Mouse (Mus musculus): ENCODE data around the gene Cdc16. TPM values are rescaled to one million over a fixed set of nuclear protein-coding genes. Genes with fewer than 3 reads are reported as not detected.
A peak's percentile ranks its signal among the peaks of the same experiment; 100 is the strongest.

The Cdc16 gene
- polyA plus RNA-seq, 1 experiment from 2014 or later, result 247 TPM

DNA sequence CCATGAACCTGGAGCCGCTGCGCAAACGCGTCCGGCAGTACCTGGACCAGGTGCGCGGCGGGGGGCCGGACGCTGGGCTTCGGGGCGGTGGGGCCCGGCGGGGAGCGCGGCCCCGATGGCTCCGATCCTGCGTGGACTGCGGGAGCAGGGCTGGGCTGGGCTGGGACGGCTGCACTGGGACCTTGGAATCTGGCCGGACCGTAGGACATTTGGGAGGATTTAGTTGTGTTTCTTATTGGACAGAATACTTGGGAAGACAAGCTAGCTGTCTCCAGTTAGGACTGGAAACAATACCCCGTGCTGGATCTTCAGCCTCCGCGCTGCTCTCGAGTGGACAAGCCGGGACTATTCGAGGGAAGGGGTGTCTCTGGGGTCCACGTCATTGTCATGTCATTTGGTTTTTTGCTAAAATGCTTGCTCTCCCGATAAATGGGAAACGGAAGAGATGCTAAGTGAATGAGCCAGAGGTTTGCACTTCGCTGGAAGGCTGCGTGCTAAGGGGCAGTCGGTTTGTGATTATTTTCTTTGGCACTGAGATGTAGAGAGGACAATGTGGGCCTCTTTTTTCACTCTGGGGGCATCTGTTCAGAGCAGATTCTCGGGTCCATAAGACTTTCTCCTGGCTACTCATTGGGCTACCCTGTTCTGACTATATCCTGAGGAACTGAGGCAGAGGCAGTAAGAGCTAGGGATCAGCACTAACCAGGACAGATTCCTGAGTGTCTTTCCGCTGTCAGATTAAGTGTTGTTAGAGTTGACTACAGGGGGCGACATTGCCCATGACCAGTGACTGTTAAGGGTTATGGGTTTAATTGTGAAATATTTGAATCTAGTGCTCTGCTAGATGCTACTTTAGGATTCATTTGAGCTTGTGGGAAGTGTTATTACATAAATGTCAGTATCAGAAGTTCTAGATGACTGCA lies 590 bp downstream of the Cdc16 start:
- peak; percentile 62 for ATAC-seq (ENCODE audit: insufficient number of reproducible peaks, insufficient read depth, low FRiP score, low TSS enrichment)
- H3K4me2 ChIP-seq (replicated peaks), result peak overlapping the region; percentile 86
- no peaks in the 10 kb centered on the region for H3K27me3 ChIP-seq
- peaks cover 19% of the 10 kb centered on the region for H3K36me3 ChIP-seq
- peaks cover 10% of the 10 kb centered on the region for H3K4me1 ChIP-seq
- WGBS, result under 1% methylated on average over 38 of the region's 38 CpGs
- no peaks in the 10 kb centered on the region for H3K9me3 ChIP-seq
- peak overlapping the region; percentile 67 for H3K27ac ChIP-seq
- H3K9ac ChIP-seq, result peak overlapping the region; percentile 89
- peak overlapping the region; percentile 87 for H3K4me3 ChIP-seq

- Histone ChIP-seq H3K9ac (no peak overlapping the region), H3K36me3 (peaks cover 86% of the 10 kb centered on the region), H3K27ac (no peak overlapping the region), H3K4me3 (no peak overlapping the region), H3K4me1 (no peaks in the 10 kb centered on the region), H3K9me3 (no peaks in the 10 kb centered on the region), H3K27me3 (no peaks in the 10 kb centered on the region), H3K4me2 (replicated peaks) (no peak overlapping the region)
- 86% methylated on average over 11 of the region's 11 CpGs for WGBS
- no peak for ATAC-seq (ENCODE audit: insufficient number of reproducible peaks, insufficient read depth, low FRiP score, low TSS enrichment)
Measured at GRCm38 (mm10) chr8:13769206-13769605, 11.7 kb downstream of the Cdc16 start.

DNA sequence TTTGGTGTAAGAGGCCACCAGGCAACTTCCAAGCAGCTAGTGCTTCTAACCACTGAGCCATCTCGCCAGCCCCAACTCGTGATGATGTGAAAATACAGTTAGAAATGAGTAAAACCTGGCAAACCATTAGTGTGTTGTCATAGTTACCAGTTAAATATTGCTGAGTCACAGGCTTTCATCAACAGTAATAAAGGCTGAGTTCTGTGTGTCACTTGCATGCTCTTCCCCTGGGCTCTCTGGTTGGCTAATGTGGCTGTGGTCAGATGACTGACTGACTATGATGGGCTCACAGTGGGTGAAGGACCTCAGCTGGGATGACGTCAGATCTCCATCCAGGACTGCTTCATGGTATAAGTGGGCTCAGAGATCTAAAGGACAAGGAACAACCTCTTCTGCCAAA lies 23.1 kb downstream of the Cdc16 start:
- H3K4me1 ChIP-seq, result peaks cover 7% of the 10 kb centered on the region; the same call in 1 of the 2 replicates
- H3K27me3 ChIP-seq, result no peaks in the 10 kb centered on the region
- H3K9ac ChIP-seq, result no peak overlapping the region
- H3K27ac ChIP-seq, result no peak overlapping the region
- no peak overlapping the region for H3K4me2 ChIP-seq (replicated peaks)
- H3K4me3 ChIP-seq, result no peak overlapping the region
- ATAC-seq (ENCODE audit: insufficient number of reproducible peaks, insufficient read depth, low FRiP score, low TSS enrichment), result no peak
- no peaks in the 10 kb centered on the region for H3K9me3 ChIP-seq
- peaks cover 58% of the 10 kb centered on the region for H3K36me3 ChIP-seq
- WGBS, result 82% methylated on average over 3 of the region's 3 CpGs

DNA sequence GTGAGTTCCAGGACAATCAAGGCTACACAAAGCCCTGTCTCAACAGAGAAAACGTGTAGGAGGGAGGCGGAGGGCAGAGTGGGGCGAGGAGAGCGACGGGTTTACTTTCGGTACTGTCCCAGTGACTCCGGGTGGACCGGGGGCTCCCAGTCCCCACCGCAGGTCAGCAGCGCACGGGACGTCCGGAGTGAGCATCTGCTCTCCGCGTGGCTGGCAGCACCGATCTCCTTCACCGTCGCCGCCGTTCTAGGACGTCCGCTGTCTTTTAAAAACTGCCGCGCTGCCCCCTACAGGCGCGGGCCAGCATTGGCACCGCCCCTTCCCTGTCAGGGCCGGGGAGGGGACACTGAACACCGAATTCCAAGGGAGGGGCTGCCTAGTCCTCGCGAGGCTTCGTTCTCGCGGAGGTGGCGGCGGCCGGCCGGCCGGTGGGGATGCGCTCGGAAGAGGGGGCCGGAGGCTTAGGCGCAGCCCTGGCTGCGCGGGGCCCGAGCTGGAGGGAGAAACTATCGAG lies 27.8 kb downstream of the Cdc16 start, which contains the start of gene Upf3a:
Upf3a (plus strand) TSS at position 366 of the 514 bp plus-strand sequence.
- no peaks in the 10 kb centered on the region for H3K27me3 ChIP-seq

GRCm38 (mm10) chr8:13785764-13786299 lies 28.4 kb downstream of the Cdc16 start:
- H3K9me3 ChIP-seq, result no peaks in the 10 kb centered on the region
- H3K4me1 ChIP-seq, result peaks cover 13% of the 10 kb centered on the region
- H3K27ac ChIP-seq, result peak overlapping the region; percentile 98
- WGBS, result under 1% methylated on average over 43 of the region's 47 CpGs
- ATAC-seq (ENCODE audit: insufficient number of reproducible peaks, insufficient read depth, low FRiP score, low TSS enrichment), result peak; percentile 94
- peaks cover 30% of the 10 kb centered on the region for H3K36me3 ChIP-seq
- H3K4me2 ChIP-seq (replicated peaks), result peak overlapping the region; percentile 79
- H3K27me3 ChIP-seq, result no peaks in the 10 kb centered on the region
- peak overlapping the region; percentile 89 for H3K9ac ChIP-seq
- H3K4me3 ChIP-seq, result peak overlapping the region; percentile 67

More for the DNA sequence above, 27.8 kb downstream of the Cdc16 start, which contains the start of gene Upf3a:
- H3K4me2 ChIP-seq (replicated peaks), result peak within 1 kb of the TSS; percentile 79
- H3K9me3 ChIP-seq, result no peaks in the 10 kb centered on the region
- peak within 1 kb of the TSS; percentile 67 for H3K4me3 ChIP-seq
- H3K4me1 ChIP-seq, result peaks cover 13% of the 10 kb centered on the region
- H3K9ac ChIP-seq, result peak within 1 kb of the TSS; percentile 89
- peak within 1 kb of the TSS; percentile 98 for H3K27ac ChIP-seq
- peaks cover 35% of the 10 kb centered on the region for H3K36me3 ChIP-seq
- ATAC-seq (ENCODE audit: insufficient number of reproducible peaks, insufficient read depth, low FRiP score, low TSS enrichment), result peak; percentile 89
- WGBS, result under 1% methylated on average over 46 of the region's 47 CpGs

- Histone ChIP-seq H3K9me3 (no peaks in the 10 kb centered on the region), H3K36me3 (peaks cover 36% of the 10 kb centered on the region), H3K4me2 (replicated peaks) (no peak overlapping the region), H3K4me1 (peaks cover 10% of the 10 kb centered on the region), H3K27me3 (no peaks in the 10 kb centered on the region), H3K4me3 (no peak overlapping the region), H3K27ac (no peak overlapping the region), H3K9ac (no peak overlapping the region)
- WGBS, result 96% methylated on average over 8 of the region's 8 CpGs
- no peak for ATAC-seq (ENCODE audit: insufficient number of reproducible peaks, insufficient read depth, low FRiP score, low TSS enrichment)
Measured at GRCm38 (mm10) chr8:13789606-13790005, 32.1 kb downstream of the Cdc16 start.

DNA sequence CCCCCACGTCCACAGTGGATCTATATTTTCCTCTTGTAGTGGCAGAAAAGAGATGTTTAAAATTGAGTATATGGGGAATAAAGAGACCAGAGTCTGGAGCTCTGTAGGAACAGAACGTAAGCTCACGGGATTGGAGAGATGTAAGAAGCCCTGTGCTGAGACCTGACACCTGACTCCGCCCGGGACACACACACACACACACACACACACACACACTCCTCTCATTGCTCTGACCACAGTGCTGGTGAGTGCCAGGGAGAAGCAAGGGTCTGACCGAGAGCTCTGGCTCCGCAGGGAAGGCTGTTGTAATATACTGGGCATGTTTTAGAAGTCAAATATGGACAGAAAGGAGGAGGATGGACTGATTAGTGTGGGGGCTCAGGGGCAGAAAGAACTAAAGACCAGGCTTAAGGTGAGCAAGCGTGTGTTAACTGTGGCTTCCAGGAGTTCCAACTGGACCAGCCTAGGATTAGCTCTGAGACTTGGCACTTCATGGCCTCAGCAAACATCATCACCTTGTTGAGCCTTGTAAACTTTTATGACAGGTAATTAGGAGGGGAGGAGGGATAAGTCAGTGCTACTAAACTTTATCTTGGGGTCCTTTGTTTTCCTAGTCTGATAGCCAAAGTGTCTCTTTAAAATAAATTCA lies 35.7 kb downstream of the Cdc16 start:
- no peaks in the 10 kb centered on the region for H3K9me3 ChIP-seq
- H3K4me3 ChIP-seq, result no peak overlapping the region
- H3K4me2 ChIP-seq (replicated peaks), result no peak overlapping the region
- H3K9ac ChIP-seq, result no peak overlapping the region
- WGBS, result 91% methylated on average over 8 of the region's 8 CpGs
- ATAC-seq (ENCODE audit: insufficient number of reproducible peaks, insufficient read depth, low FRiP score, low TSS enrichment), result 0 out of 2 replicates have a peak, but pooled peaks have one; percentile 22
- peaks cover 65% of the 10 kb centered on the region for H3K36me3 ChIP-seq
- no peaks in the 10 kb centered on the region for H3K27me3 ChIP-seq
- H3K4me1 ChIP-seq, result no peaks in the 10 kb centered on the region
- no peak overlapping the region for H3K27ac ChIP-seq

DNA sequence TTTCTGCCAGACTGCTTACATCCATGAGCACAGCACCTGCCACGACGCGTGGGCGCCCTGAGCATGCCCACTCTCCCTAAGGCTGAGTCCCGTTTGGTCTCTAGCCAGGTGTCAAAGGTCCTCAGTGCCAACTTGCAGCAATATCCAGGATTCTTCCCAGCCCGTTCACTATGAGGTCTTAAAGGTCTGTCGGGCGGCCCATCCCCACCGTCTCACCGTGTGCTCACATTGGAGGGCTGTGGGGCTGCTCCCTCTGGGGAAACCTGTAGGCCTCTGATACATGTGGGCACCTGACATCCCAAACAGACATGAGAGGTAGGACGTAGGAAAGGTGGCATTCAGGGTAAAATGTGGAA lies 36.2 kb downstream of the Cdc16 start:
- Histone ChIP-seq H3K27me3 (no peaks in the 10 kb centered on the region), H3K4me2 (replicated peaks) (no peak overlapping the region), H3K9me3 (no peaks in the 10 kb centered on the region), H3K36me3 (peaks cover 65% of the 10 kb centered on the region), H3K9ac (no peak overlapping the region), H3K27ac (no peak overlapping the region), H3K4me3 (no peak overlapping the region), H3K4me1 (no peaks in the 10 kb centered on the region)
- ATAC-seq (ENCODE audit: insufficient number of reproducible peaks, insufficient read depth, low FRiP score, low TSS enrichment), result no peak
- 94% methylated on average over 11 of the region's 11 CpGs for WGBS

DNA sequence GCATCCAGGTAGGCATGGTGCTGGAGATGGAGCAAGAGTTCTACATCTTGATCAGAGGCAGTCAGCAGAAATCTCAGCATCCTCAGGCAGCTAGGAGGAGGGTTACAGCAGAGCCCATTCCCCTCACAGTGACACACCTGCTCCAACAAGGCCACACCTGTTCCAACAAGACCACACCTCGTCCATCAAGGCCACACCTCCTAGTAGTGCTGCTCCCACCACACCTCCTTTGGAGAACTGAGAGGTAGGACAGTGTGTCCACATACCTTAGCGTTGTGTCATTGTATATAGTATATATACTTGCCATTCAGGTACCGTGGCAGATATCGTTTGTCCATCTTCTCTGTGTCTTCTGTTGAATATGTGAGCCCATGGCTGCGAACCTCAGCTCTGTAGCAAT lies 40.2 kb downstream of the Cdc16 start:
- Histone ChIP-seq H3K4me1 (no peaks in the 10 kb centered on the region), H3K27me3 (no peaks in the 10 kb centered on the region)

GRCm38 (mm10) chr8:13799566-13799965 lies 42.1 kb downstream of the Cdc16 start:
- H3K9me3 ChIP-seq, result no peaks in the 10 kb centered on the region
- H3K27me3 ChIP-seq, result no peaks in the 10 kb centered on the region
- no peak overlapping the region for H3K27ac ChIP-seq
- ATAC-seq (ENCODE audit: insufficient number of reproducible peaks, insufficient read depth, low FRiP score, low TSS enrichment), result no peak
- H3K9ac ChIP-seq, result no peak overlapping the region
- H3K4me2 ChIP-seq (replicated peaks), result no peak overlapping the region
- WGBS, result 92% methylated on average over 5 of the region's 5 CpGs
- H3K4me1 ChIP-seq, result no peaks in the 10 kb centered on the region
- peaks cover 40% of the 10 kb centered on the region for H3K36me3 ChIP-seq
- H3K4me3 ChIP-seq, result no peak overlapping the region

More for the DNA sequence above, 40.2 kb downstream of the Cdc16 start:
- no peak overlapping the region for H3K4me3 ChIP-seq
- WGBS, result 92% methylated on average over 5 of the region's 5 CpGs
- no peak overlapping the region for H3K4me2 ChIP-seq (replicated peaks)
- H3K9ac ChIP-seq, result no peak overlapping the region
- no peak for ATAC-seq (ENCODE audit: insufficient number of reproducible peaks, insufficient read depth, low FRiP score, low TSS enrichment)
- no peaks in the 10 kb centered on the region for H3K9me3 ChIP-seq
- H3K27ac ChIP-seq, result no peak overlapping the region
- H3K36me3 ChIP-seq, result peaks cover 54% of the 10 kb centered on the region

DNA sequence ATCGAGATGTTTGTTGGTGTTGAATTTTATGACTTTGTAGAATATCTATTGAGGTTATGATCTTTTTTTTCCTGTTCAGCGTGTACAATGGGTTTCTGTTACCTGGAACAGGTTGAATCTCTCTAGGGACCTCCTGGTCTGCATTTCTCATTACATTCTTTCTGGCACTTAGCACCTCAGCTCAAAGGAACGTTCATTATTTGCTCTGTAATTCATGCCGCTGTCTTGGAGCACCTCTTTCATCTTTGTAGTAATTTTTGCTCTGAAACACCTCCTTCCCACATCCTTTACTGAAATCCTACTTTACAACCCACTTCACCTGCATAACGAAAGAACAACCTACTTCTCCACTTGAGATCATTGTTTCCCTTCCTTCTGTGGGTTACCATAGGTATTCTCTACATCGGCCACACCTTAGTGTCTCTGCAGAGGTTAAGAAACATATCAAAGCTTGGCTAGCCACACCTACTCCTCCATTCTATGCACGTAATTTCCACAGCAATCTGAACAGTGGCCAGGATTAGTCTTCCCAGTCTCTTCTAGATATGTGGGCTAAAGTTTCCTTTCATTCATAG lies 71.2 kb downstream of the Cdc16 start:
- Histone ChIP-seq H3K36me3 (no peaks in the 10 kb centered on the region), H3K4me1 (no peaks in the 10 kb centered on the region), H3K9me3 (no peaks in the 10 kb centered on the region), H3K27me3 (no peaks in the 10 kb centered on the region), H3K4me3 (no peak overlapping the region), H3K27ac (no peak overlapping the region), H3K4me2 (replicated peaks) (no peak overlapping the region), H3K9ac (no peak overlapping the region)
- 75% methylated on average over 7 of the region's 7 CpGs for WGBS
- ATAC-seq (ENCODE audit: insufficient number of reproducible peaks, insufficient read depth, low FRiP score, low TSS enrichment), result no peak

All from embryonic facial prominence, embryonic 12.5 days (tissue).